Mouse (Mus musculus) myocyte (in vitro differentiated cells): Measurements from ENCODE around the gene Apoa5. TPM values are rescaled to one million over a fixed set of nuclear protein-coding genes. Genes with fewer than 3 reads are reported as not detected.

Source experiments
- H3K27me3 ChIP-seq: one replicate; pipeline ENCODE4 v1.6.1; 2011; ENCODE audit not compliant: control insufficient read depth, insufficient read depth, insufficient read length
- H3K36me3 ChIP-seq: one replicate; pipeline ENCODE4 v1.6.1; 2011; ENCODE audit not compliant: control insufficient read depth, insufficient read depth
- H3K4me2 ChIP-seq: one replicate; pipeline ENCODE4 v1.6.1; 2011; ENCODE audit warnings: low read depth, control low read depth
- H3K4me3 ChIP-seq: one replicate; pipeline ENCODE4 v1.5.1; 2011; ENCODE audit warnings: mild to moderate bottlenecking, control low read depth, moderate library complexity
- H3K79me2 ChIP-seq: one replicate; pipeline ENCODE4 v1.6.1; 2011; ENCODE audit not compliant: control insufficient read depth, insufficient read depth
- H3ac ChIP-seq: one replicate; pipeline ENCODE4 v1.6.1; 2011; ENCODE audit not compliant: control insufficient read depth, insufficient read length
- CEBPB ChIP-seq: IDR thresholded peaks from 2 replicates; pipeline ENCODE4 v1.6.1; 2011; ENCODE audit warnings: mild to moderate bottlenecking, moderate library complexity; ENCODE audit not compliant: poor library complexity, insufficient read depth, severe bottlenecking
- E2F4 ChIP-seq: IDR thresholded peaks from one replicate; pipeline ENCODE4 v1.6.1; 2011; ENCODE audit warnings: mild to moderate bottlenecking, control low read depth, moderate library complexity; ENCODE audit not compliant: insufficient read depth
- MAX ChIP-seq: IDR thresholded peaks from one replicate; pipeline ENCODE4 v1.6.1; 2011; ENCODE audit warnings: low read depth, mild to moderate bottlenecking, control low read depth
- MYOD1 ChIP-seq, 3 experiments: IDR thresholded peaks; one replicate each; pipeline ENCODE4 v1.6.1; 2011; ENCODE audit warnings: control low read depth in 2 of 3, low read depth in 2 of 3, mild to moderate bottlenecking in 2 of 3, moderate library complexity in 1 of 3; ENCODE audit not compliant: insufficient read length in 2 of 3, control insufficient read depth in 1 of 3
- MYOG ChIP-seq, 3 experiments: IDR thresholded peaks; one replicate each; pipeline ENCODE4 v1.6.1; 2011; ENCODE audit warnings: control low read depth in 2 of 3, low read depth in 2 of 3, mild to moderate bottlenecking in 2 of 3; ENCODE audit not compliant: insufficient read length in 2 of 3, control insufficient read depth in 1 of 3, insufficient read depth in 1 of 3
- POLR2A ChIP-seq: IDR thresholded peaks from one replicate; pipeline ENCODE4 v1.6.1; 2011; ENCODE audit warnings: low read depth, mild to moderate bottlenecking, control low read depth, moderate library complexity; ENCODE audit not compliant: insufficient read length
- POLR2AphosphoS2 ChIP-seq: IDR thresholded peaks from one replicate; pipeline ENCODE4 v1.6.1; 2011; ENCODE audit warnings: low read depth, control low read depth; ENCODE audit not compliant: insufficient read length
- REST ChIP-seq: IDR thresholded peaks from one replicate; pipeline ENCODE4 v1.6.1; 2011; ENCODE audit warnings: mild to moderate bottlenecking, control low read depth, moderate library complexity; ENCODE audit not compliant: insufficient read depth, insufficient read length
- SRF ChIP-seq: IDR thresholded peaks from one replicate; pipeline ENCODE4 v1.6.1; 2011; ENCODE audit warnings: low read depth; ENCODE audit not compliant: control insufficient read depth, insufficient read length
- TCF12 ChIP-seq: IDR thresholded peaks from one replicate; pipeline ENCODE4 v1.6.1; 2011; ENCODE audit warnings: mild to moderate bottlenecking, control low read depth; ENCODE audit not compliant: poor library complexity, insufficient read depth, severe bottlenecking
- TCF3 ChIP-seq: IDR thresholded peaks from one replicate; pipeline ENCODE4 v1.6.1; 2011; ENCODE audit warnings: low read depth, control low read depth; ENCODE audit not compliant: insufficient read length
- USF1 ChIP-seq: IDR thresholded peaks from one replicate; pipeline ENCODE4 v1.6.1; 2011; ENCODE audit warnings: low read depth, mild to moderate bottlenecking, control low read depth, moderate library complexity
- polyA plus RNA-seq: library from polyadenylated mRNA; unstranded; fragments of >200 nt; fragmentation: generic; extraction: Trizol; gene quantifications from one replicate; pipeline ENCODE4 v1.2.1, GENCODE M21; 2012; ENCODE audit warnings: missing spikeins

The Apoa5 gene
- polyA plus RNA-seq, 1 experiment: not detected

DNA sequence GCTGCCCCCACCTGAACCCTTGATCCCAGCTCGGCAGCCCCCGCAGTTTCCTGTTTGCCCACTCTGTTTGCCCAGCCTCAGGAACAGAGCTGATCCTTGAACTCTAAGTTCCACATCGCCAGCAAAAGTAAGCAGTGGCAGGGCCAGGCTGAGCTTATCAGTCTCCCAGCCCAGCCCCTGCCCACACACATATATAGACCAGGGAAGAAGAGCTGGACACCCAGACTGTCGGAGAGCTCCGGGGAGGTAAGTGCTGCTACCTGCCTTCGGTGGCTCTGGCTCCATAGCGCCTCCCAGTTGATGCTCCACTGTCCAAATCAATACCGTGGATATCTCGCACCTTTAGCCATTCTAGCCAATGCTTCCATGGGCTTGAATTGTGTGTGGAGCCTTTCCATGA is 39.9 kb upstream of the Apoa5 start, which contains the start of gene Apoa1:
Gene Apoa1, plus strand, starts transcription at position 90 of the 400 bp plus-strand sequence.
- Histone ChIP-seq H3K79me2 (no peaks in the 10 kb centered on the region), H3K4me3 (no peak within 1 kb of the TSS), H3K27me3 (peaks cover 17% of the 10 kb centered on the region), H3K4me2 (no peak within 1 kb of the TSS), H3ac (no peak within 1 kb of the TSS), H3K36me3 (no peaks in the 10 kb centered on the region)
- TF ChIP-seq TCF12: no peak
- no peak for TF ChIP-seq MYOG (IDR thresholded peaks at IDR 0.05; ENCODE audit: control insufficient read depth in 1 of 3, insufficient read depth in 1 of 3, insufficient read length in 2 of 3, low read depth in 2 of 3)
- TF ChIP-seq MAX: no peak
- no peak for TF ChIP-seq POLR2AphosphoS2
- no peak for TF ChIP-seq REST
- no peak for TF ChIP-seq POLR2A
- no peak for TF ChIP-seq TCF3
- no peak for TF ChIP-seq CEBPB
- TF ChIP-seq SRF: no peak
- no peak for TF ChIP-seq MYOD1 (IDR thresholded peaks at IDR 0.05; ENCODE audit: control insufficient read depth in 1 of 3, insufficient read length in 2 of 3, low read depth in 2 of 3)
- TF ChIP-seq USF1: no peak
- TF ChIP-seq E2F4: no peak

DNA sequence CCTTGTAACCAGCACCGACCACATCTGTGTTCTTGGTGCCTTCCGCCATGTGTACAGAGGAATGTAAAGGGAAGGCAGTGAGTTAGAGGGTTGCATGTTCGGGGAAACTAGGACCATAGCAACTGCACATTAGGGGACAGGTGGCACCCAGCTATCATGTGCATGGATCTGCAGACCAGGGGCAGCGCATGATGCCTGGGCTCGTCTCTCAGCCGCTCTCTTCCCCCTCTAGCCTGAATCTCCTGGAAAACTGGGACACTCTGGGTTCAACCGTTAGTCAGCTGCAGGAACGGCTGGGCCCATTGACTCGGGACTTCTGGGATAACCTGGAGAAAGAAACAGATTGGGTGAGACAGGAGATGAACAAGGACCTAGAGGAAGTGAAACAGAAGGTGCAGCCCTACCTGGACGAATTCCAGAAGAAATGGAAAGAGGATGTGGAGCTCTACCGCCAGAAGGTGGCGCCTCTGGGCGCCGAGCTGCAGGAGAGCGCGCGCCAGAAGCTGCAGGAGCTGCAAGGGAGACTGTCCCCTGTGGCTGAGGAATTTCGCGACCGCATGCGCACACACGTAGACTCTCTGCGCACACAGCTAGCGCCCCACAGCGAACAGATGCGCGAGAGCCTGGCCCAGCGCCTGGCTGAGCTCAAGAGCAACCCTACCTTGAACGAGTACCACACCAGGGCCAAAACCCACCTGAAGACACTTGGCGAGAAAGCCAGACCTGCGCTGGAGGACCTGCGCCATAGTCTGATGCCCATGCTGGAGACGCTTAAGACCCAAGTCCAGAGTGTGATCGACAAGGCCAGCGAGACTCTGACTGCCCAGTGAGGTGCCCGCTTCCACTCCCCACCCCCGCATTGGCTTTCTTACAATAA is 38.6 kb upstream of the Apoa5 start:
- no peak overlapping the region for H3ac ChIP-seq

DNA sequence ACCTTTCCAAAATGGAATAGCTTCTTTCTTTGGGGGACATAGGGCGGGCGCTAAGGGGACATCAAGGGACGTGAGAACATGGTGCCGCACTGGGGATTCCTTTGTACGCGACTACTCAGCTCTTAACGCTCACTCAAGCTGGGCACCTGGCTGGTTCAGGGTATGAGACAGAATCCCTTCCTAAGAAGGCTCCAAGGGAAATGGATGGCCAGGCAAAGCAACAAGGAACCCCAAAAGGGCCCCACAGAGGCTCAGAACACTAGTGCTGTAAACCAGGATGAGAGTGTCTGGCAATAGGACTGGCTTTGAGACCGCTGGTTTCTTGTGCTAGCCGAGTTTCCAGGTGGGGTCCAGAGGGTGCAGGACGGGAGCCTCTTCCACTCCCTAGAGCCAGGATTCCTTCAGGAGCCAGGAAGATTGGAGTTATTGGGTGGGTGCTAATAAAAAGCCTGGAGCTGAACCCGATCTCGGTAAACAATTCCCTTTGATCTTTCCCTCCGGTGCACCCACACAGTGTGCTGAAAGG is 37.9 kb upstream of the Apoa5 start:
- H3K4me3 ChIP-seq: no peak overlapping the region
- TF ChIP-seq SRF: no peak
- TF ChIP-seq POLR2AphosphoS2: no peak
- no peak for TF ChIP-seq POLR2A
- TF ChIP-seq CEBPB: no peak
- no peak for TF ChIP-seq E2F4
- TF ChIP-seq MYOD1 (IDR thresholded peaks at IDR 0.05; ENCODE audit: control insufficient read depth in 1 of 3, insufficient read length in 2 of 3, low read depth in 2 of 3): no peak
- TF ChIP-seq TCF12: no peak

More for the DNA sequence above, 38.6 kb upstream of the Apoa5 start:
- no peaks in the 10 kb centered on the region for H3K79me2 ChIP-seq
- H3K36me3 ChIP-seq: no peaks in the 10 kb centered on the region
- H3K27me3 ChIP-seq: peaks cover 25% of the 10 kb centered on the region
- TF ChIP-seq MYOG (IDR thresholded peaks at IDR 0.05; ENCODE audit: control insufficient read depth in 1 of 3, insufficient read depth in 1 of 3, insufficient read length in 2 of 3, low read depth in 2 of 3) (peak in 2 of 3 experiments; percentile 4 to 10), MYOD1 (IDR thresholded peaks at IDR 0.05; ENCODE audit: control insufficient read depth in 1 of 3, insufficient read length in 2 of 3, low read depth in 2 of 3) (peak in 1 of 3 experiments; percentile 11), SRF (no peak), USF1 (no peak)
- H3K4me2 ChIP-seq: peak overlapping the region; percentile 69
- no peak overlapping the region for H3K4me3 ChIP-seq

DNA sequence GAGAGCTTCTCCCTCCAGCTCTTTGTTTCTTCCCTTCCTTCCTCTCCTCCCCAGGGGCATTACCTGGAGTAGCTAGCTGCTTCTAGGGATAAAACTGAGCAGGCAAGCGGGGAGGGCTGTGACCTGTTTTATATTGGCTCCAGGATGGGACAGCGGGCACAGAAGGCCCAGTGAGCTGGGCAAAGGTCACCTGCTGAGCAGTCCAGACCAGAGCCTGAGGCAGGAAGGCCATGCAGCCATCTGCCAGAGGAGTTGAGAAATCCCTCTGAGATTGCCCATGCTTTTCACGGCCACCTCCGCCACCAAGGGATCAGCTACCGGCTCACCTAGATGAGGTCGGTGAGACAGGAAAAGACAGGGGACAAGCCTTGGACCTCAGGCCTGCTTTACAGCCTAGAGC is 33.2 kb upstream of the Apoa5 start:
- Histone ChIP-seq H3K27me3 (peaks cover 57% of the 10 kb centered on the region), H3ac (no peak overlapping the region), H3K79me2 (no peaks in the 10 kb centered on the region), H3K36me3 (no peaks in the 10 kb centered on the region), H3K4me3 (no peak overlapping the region), H3K4me2 (no peak overlapping the region)
- TF ChIP-seq POLR2AphosphoS2 (no peak), MYOG (IDR thresholded peaks at IDR 0.05; ENCODE audit: control insufficient read depth in 1 of 3, insufficient read depth in 1 of 3, insufficient read length in 2 of 3, low read depth in 2 of 3) (no peak), MYOD1 (IDR thresholded peaks at IDR 0.05; ENCODE audit: control insufficient read depth in 1 of 3, insufficient read length in 2 of 3, low read depth in 2 of 3) (no peak), REST (no peak), SRF (no peak), USF1 (no peak), MAX (no peak), POLR2A (no peak), CEBPB (no peak), E2F4 (no peak), TCF12 (no peak), TCF3 (no peak)

More for the DNA sequence above, 37.9 kb upstream of the Apoa5 start:
- Histone ChIP-seq H3K79me2 (no peaks in the 10 kb centered on the region), H3K27me3 (peaks cover 29% of the 10 kb centered on the region), H3K36me3 (no peaks in the 10 kb centered on the region), H3ac (no peak overlapping the region), H3K4me2 (peak overlapping the region; percentile 69)

DNA sequence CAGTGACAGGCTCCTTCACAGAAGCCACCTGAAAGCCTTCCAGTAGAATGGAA is 33.0 kb upstream of the Apoa5 start, which contains the start of gene Apoc3:
Gene Apoc3, minus strand, starts transcription at position 41 of the 53 bp plus-strand sequence.
- no peaks in the 10 kb centered on the region for H3K36me3 ChIP-seq
- TF ChIP-seq TCF12: no peak
- no peak for TF ChIP-seq POLR2AphosphoS2
- TF ChIP-seq POLR2A: no peak
- no peak for TF ChIP-seq REST
- TF ChIP-seq MYOG (IDR thresholded peaks at IDR 0.05; ENCODE audit: control insufficient read depth in 1 of 3, insufficient read depth in 1 of 3, insufficient read length in 2 of 3, low read depth in 2 of 3): no peak
- TF ChIP-seq E2F4: no peak
- no peak for TF ChIP-seq CEBPB
- no peak for TF ChIP-seq MYOD1 (IDR thresholded peaks at IDR 0.05; ENCODE audit: control insufficient read depth in 1 of 3, insufficient read length in 2 of 3, low read depth in 2 of 3)
- no peak for TF ChIP-seq USF1
- no peak for TF ChIP-seq TCF3
- TF ChIP-seq MAX: no peak
- TF ChIP-seq SRF: no peak

More for the DNA sequence above, 33.0 kb upstream of the Apoa5 start, which contains the start of gene Apoc3:
- Histone ChIP-seq H3ac (no peak within 1 kb of the TSS), H3K79me2 (no peaks in the 10 kb centered on the region), H3K4me3 (no peak within 1 kb of the TSS), H3K27me3 (peaks cover 58% of the 10 kb centered on the region), H3K4me2 (no peak within 1 kb of the TSS)
